Mouse (Mus musculus) erythroblast, embryonic 14.5 days (primary cell): Measurements from ENCODE around the gene Nudt6. TPM values are rescaled to one million over a fixed set of nuclear protein-coding genes. Genes with fewer than 3 reads are reported as not detected.
A peak's percentile ranks its signal among the peaks of the same experiment; 100 is the strongest.

Experiments used
- H3K27me3 ChIP-seq: 2 replicates; pipeline ENCODE4 v1.6.1; 2012; ENCODE audit warnings: inconsistent platforms; ENCODE audit not compliant: control insufficient read depth
- H3K36me3 ChIP-seq: 2 replicates; pipeline ENCODE4 v1.6.1; 2012; ENCODE audit warnings: mild to moderate bottlenecking, inconsistent platforms; ENCODE audit not compliant: control insufficient read depth
- H3K4me1 ChIP-seq: 2 replicates; pipeline ENCODE4 v1.6.1; 2012; ENCODE audit warnings: inconsistent platforms; ENCODE audit not compliant: control insufficient read depth
- H3K4me3 ChIP-seq: replicated peaks from 2 replicates; pipeline ENCODE3; 2012; ENCODE audit warnings: moderate library complexity, mild to moderate bottlenecking, inconsistent platforms
- H3K9me3 ChIP-seq: 2 replicates; pipeline ENCODE4 v1.6.1; 2012; ENCODE audit warnings: low read length, inconsistent platforms, mixed read lengths; ENCODE audit not compliant: control insufficient read depth
- GATA1 ChIP-seq: IDR thresholded peaks from 2 replicates; pipeline ENCODE4 v1.6.1; 2012; ENCODE audit warnings: low read length, inconsistent platforms, mixed read lengths
- TAL1 ChIP-seq: IDR thresholded peaks from 3 replicates; pipeline ENCODE4 v1.6.1; 2012; ENCODE audit warnings: low read length, inconsistent platforms, mixed read lengths
- polyA plus RNA-seq: library from polyadenylated mRNA; stranded (reverse); fragments of >175 nt; gene quantifications from 2 replicates; pipeline ENCODE4 v1.2.3, GENCODE M21; 2012

Nudt6 gene
- 0.13 and 0.19 TPM in 2 replicates for polyA plus RNA-seq

DNA sequence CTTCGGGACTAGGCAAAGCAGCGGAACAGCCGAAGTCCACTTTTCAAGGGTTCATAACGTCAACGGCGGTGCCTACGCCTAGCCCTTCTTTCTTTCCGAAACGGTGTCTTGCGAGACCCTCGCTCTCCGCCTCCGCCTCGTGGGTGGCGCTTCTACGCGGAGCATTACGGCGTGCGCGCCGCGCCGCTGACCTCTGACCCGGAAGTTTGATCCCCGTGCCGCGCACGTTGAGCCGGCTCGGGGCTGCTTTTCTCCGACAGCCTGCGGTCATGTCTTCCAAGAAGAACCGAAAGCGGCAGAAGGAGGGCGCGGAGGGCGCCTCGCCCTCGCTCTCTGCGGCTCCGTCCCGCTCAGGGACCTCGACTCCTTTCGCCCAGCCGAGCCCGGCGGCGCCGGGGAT, at the start of gene Nudt6:
Nudt6 (minus strand) TSS at position 140 of the 400 bp plus-strand sequence.
- H3K4me1 ChIP-seq = peaks cover 28% of the 10 kb centered on the region
- H3K4me3 ChIP-seq = peak within 1 kb of the TSS; percentile 78

DNA sequence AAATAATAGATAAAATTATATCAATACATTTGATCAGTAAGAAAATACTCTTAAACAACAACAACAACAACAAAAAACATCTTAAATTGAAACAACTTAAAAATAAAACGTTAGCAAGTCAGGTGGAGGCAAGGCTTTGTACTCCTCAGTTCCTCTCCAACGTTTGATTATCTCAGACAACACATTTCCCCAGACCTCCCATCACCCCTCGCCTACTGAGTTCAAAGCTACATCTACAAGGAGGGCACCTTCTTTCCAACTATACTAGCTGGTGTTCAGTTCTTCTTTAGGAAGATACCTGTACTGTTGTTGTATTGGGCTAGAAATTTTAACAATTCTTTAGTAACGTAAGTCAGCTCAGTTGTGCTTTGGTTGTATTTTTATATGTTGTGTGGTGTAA, 49.3 kb upstream of the Nudt6 start:
- H3K36me3 ChIP-seq = peaks cover 18% of the 10 kb centered on the region
- H3K4me3 ChIP-seq = no peak overlapping the region
- peaks cover 15% of the 10 kb centered on the region for H3K4me1 ChIP-seq
- H3K9me3 ChIP-seq = no peaks in the 10 kb centered on the region
- no peaks in the 10 kb centered on the region for H3K27me3 ChIP-seq
- TF ChIP-seq TAL1 (no peak), GATA1 (no peak)

More for the DNA sequence above, at the start of gene Nudt6:
- Histone ChIP-seq H3K36me3 (peaks cover 11% of the 10 kb centered on the region), H3K9me3 (no peaks in the 10 kb centered on the region), H3K27me3 (no peaks in the 10 kb centered on the region)
- TF ChIP-seq TAL1 (no peak), GATA1 (no peak)

GRCm38 (mm10) chr3:37468170-37468569, 48.2 kb upstream of the Nudt6 start:
- Histone ChIP-seq H3K27me3 (no peaks in the 10 kb centered on the region), H3K9me3 (no peaks in the 10 kb centered on the region), H3K36me3 (peaks cover 18% of the 10 kb centered on the region), H3K4me1 (peaks cover 15% of the 10 kb centered on the region), H3K4me3 (no peak overlapping the region)
- TF ChIP-seq TAL1 (no peak), GATA1 (no peak)

GRCm38 (mm10) chr3:37455992-37456391, 36.0 kb upstream of the Nudt6 start:
- TF ChIP-seq TAL1 = no peak
- TF ChIP-seq GATA1 = no peak
- no peaks in the 10 kb centered on the region for H3K27me3 ChIP-seq
- no peaks in the 10 kb centered on the region for H3K4me1 ChIP-seq
- H3K4me3 ChIP-seq = no peak overlapping the region
- peaks cover 20% of the 10 kb centered on the region for H3K36me3 ChIP-seq
- H3K9me3 ChIP-seq = no peaks in the 10 kb centered on the region

DNA sequence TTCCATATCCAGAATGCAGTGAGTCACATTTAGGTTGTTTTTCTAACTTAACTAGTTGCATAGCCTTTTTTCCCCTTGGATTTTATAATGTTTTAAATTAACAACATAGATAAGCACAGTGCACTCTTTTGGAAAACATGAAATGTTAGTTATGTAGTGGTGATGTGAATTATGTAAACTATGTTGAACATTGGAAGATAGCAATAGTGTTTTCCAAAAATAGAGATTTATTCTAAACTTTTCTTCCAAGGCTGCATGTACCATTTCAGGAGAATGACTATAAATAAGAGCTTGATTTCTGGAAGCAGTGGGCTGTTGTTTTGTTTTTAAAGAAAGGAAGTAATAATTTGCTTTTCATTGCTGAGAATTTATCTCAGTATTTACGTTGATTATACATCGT, 23.4 kb upstream of the Nudt6 start:
- no peak overlapping the region for H3K4me3 ChIP-seq
- H3K9me3 ChIP-seq = no peaks in the 10 kb centered on the region
- H3K36me3 ChIP-seq = peaks cover 36% of the 10 kb centered on the region
- TF ChIP-seq TAL1 (no peak), GATA1 (no peak)
- no peaks in the 10 kb centered on the region for H3K27me3 ChIP-seq
- peaks cover 2% of the 10 kb centered on the region; the same call in 1 of the 2 replicates for H3K4me1 ChIP-seq

GRCm38 (mm10) chr3:37439770-37440169, 19.8 kb upstream of the Nudt6 start:
- H3K9me3 ChIP-seq = no peaks in the 10 kb centered on the region
- H3K36me3 ChIP-seq = peaks cover 52% of the 10 kb centered on the region
- H3K4me3 ChIP-seq = no peak overlapping the region
- H3K27me3 ChIP-seq = no peaks in the 10 kb centered on the region
- TF ChIP-seq TAL1 = no peak
- TF ChIP-seq GATA1 = no peak
- peaks cover 2% of the 10 kb centered on the region; the same call in 1 of the 2 replicates for H3K4me1 ChIP-seq

- Histone ChIP-seq H3K9me3 (no peaks in the 10 kb centered on the region), H3K27me3 (no peaks in the 10 kb centered on the region), H3K36me3 (peaks cover 66% of the 10 kb centered on the region), H3K4me3 (no peak overlapping the region), H3K4me1 (no peaks in the 10 kb centered on the region)
- TF ChIP-seq TAL1 = no peak
- TF ChIP-seq GATA1 = no peak
These were observed 10.3 kb upstream of the Nudt6 start for GRCm38 (mm10) chr3:37430359-37430758.

DNA sequence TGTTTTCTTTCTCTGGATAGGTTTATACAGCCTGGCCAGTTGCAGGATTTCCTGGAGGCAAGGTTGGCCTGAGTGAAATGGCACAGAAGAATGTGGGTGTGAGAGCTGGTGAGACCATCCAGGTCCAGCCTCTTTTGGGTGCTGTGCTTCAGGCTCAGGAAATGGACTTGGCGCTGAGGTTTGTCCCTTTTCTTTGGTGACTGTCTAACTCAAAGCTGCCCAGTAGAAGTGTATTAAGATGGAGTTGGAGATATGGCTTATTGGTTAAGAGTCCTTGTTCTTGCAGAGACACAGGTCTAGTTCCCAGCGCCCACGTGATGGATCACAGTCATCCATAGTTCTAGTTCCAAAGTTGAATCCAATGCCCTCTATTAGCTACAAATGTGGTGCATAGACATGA, 6.1 kb upstream of the Nudt6 start:
- Histone ChIP-seq H3K9me3 (no peaks in the 10 kb centered on the region), H3K36me3 (peaks cover 48% of the 10 kb centered on the region), H3K4me3 (no peak overlapping the region), H3K4me1 (peaks cover 13% of the 10 kb centered on the region), H3K27me3 (no peaks in the 10 kb centered on the region)
- TF ChIP-seq TAL1 (no peak), GATA1 (no peak)

- Histone ChIP-seq H3K36me3 (peaks cover 21% of the 10 kb centered on the region), H3K9me3 (no peaks in the 10 kb centered on the region), H3K27me3 (no peaks in the 10 kb centered on the region), H3K4me1 (peaks cover 28% of the 10 kb centered on the region), H3K4me3 (peak overlapping the region; percentile 78)
- TF ChIP-seq GATA1 (no peak), TAL1 (no peak)
These were observed 1.2 kb upstream of the Nudt6 start for GRCm38 (mm10) chr3:37421179-37421578.

GRCm38 (mm10) chr3:37420641-37421040, 630 bp upstream of the Nudt6 start:
- H3K36me3 ChIP-seq = peaks cover 16% of the 10 kb centered on the region
- peaks cover 28% of the 10 kb centered on the region for H3K4me1 ChIP-seq
- no peaks in the 10 kb centered on the region for H3K27me3 ChIP-seq
- TF ChIP-seq TAL1 (no peak), GATA1 (no peak)
- peak overlapping the region; percentile 78 for H3K4me3 ChIP-seq
- no peaks in the 10 kb centered on the region for H3K9me3 ChIP-seq
